Mouse (Mus musculus) lung, postnatal 4 days (tissue): ENCODE measurements around the gene Slc4a2.

Experiments
- DNase-seq, 2 experiments: peaks; one replicate each; pipeline ENCODE4 v3.0.0; 2021

The Slc4a2 gene

DNA sequence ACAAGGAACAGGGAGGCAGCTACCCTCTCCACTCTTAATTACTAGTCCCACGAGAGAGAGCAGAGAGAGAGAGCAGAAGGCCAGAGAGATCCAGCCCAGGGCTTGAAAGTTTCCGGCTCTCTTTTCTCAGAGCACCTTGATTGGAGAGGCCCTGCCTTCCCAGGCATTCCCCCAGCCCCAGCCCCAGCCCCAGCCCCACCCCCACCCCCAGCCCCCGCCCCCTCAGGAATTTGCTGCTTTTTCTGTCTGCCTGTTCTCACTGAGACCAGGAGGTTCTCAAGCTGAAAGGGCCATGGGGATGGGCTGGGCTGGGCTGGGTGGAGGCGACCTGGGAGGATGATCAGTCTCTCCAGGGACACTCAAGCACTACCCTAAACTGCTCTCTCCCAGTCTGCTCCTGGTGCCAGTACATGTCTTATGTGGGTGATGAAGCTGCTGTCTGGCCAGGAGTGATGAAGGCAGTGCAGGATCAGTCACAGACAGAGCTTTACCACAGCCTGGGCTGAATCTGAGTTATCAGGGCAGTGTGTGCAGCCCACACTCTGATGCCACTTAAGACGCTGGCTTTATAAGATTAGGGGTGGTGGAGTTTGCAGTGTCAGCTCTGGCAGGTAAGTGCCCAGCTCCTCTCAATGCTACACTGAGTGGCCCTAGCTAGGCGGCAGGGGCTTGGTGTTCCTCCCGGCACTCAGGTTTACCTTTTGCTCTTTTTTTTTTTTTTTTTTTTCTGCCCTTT, 49.4 kb downstream of the Slc4a2 start:
- peak in 1 of 2 experiments; percentile 61 for DNase-seq

DNA sequence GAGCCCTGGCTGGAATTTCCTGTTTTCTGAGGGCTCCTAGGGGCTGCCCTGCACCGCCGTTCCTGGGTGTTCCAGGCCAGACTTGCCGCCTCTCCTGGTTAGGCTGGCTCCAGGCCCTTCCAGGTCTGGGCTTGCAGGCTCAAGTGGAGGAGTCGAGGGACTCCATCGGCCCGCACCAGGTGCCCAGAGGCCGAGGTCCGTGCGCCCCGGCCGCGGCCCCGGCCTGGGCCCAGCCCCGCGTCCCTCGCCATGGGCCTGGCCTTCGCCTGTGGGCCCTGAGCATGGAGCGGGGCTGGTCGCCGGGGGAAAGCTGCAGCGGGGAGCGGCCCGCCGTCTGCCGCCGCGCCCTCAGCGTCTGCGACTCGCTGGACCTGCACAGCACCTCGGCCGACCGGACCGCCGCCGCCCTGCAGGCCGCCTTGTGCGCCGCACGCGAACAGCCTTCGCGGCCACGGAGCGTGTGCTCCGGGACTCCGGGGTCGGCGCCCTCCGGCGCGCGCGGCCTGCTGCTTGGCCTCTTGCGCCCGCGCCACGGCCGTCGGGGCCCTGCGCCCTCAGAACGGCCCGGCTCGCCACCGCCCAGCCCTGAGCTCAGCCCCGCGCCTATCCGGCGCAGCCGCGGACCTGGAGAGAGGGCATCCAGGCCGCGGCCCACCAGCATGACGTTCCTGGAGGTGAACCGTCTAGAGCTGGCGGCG, 50.5 kb downstream of the Slc4a2 start:
- DNase-seq = peak; percentile 74 to 89

DNA sequence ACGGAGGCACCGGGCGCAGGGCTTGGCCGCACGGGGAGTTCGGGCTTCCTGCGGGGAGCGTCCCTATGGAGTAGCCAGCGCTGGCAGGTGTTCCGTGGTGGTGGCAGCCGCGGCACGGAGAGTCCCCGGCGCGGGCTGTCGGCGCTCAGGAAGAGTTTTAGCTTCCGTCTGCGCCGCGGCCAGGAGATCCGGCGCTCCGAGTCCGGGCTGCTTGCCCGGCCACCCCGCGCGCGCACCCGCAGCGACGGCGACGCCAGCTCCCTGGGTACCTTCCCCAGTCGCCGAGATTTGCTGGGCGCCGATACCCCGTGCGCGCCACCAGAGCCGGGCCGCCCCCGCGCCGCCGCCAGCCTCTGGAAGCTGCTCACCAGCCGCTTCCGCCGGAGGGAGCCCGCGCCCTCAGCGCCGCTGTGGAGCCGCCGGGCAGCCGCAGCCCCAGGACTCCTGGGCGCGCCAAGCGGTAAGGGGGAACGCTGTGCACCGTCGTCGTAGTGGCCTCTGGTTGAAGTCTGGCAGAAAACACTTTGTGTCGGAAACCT, 51.2 kb downstream of the Slc4a2 start:
- peak; percentile 65 to 72 for DNase-seq

DNA sequence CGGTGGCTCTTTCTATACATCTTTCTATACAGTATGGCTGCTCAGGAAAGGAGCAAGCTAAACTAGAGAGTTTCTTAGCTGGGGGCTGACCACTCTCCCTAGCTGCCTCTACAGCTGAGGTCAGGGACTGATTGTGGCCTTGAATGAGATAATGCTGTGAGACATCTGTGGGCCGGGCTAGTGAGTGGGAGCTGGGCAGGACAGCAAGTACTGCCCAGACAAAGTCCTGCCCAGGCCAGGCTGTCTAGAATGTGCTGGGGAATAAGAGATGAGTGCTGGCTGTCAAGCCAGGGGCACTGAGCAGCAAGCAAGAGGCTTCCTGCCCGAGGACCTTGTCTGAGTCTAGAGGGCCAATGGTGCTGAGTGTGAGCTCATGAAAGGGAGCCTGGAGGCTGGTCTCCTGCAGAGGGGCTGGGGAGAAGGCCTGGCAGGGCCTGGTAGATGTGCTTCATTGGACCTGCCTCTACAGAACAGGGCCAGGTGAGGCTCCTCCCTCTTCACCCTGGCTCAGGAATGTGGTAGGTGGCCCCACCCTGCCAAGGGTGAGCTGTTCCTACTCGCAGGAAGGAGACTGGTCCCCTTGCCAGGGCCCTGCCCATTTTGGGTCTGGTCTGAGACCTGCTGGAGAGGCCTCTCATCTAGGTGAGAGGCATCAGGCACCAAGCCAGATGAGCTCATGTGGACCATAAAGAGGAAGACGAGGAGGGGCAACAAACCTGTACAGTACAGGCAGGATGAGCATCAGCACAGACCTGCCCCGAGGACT, 52.0 kb downstream of the Slc4a2 start:
- DNase-seq = peak; percentile 85 to 95

DNA sequence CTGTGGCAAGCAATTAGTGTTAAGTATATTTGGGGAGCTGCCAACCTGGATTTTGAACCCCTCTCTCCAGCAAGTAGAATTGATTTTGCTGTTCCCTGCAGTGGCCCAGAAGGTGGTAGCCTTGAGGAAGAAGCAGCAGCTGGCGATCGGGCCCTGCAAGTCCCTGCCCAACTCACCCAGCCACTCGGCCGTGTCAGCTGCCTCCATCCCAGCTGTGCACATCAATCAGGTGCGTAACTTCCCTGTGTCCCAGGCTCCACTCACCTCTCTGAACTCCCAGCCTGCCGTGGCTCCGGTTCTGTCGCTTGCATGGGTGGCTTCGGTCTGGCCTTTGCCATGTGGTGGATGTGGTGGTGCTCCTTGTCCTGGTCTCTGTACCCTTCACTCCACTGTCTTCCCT, 54.3 kb downstream of the Slc4a2 start:
- no peak for DNase-seq

DNA sequence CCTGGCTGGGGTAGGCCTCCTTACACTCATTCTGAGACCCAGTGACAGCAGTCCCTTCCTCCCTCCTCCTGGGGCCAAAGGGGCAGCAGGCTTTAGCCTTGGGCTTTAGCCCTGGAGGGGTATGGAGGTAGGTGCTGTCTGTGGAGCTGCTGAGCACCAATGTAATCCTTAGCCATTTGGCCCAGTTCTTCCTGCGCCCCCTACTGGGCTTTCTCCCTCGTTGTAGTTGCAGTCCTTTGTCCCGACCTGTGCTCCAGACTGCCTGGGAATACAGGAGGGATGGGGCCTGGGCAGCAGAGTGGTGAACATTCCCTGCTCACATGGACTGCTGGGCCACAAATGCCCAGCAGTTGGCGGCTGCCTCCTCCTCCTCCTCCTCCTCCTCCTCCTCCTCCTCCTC, 58.0 kb downstream of the Slc4a2 start:
- DNase-seq = peak; percentile 69 to 79

DNA sequence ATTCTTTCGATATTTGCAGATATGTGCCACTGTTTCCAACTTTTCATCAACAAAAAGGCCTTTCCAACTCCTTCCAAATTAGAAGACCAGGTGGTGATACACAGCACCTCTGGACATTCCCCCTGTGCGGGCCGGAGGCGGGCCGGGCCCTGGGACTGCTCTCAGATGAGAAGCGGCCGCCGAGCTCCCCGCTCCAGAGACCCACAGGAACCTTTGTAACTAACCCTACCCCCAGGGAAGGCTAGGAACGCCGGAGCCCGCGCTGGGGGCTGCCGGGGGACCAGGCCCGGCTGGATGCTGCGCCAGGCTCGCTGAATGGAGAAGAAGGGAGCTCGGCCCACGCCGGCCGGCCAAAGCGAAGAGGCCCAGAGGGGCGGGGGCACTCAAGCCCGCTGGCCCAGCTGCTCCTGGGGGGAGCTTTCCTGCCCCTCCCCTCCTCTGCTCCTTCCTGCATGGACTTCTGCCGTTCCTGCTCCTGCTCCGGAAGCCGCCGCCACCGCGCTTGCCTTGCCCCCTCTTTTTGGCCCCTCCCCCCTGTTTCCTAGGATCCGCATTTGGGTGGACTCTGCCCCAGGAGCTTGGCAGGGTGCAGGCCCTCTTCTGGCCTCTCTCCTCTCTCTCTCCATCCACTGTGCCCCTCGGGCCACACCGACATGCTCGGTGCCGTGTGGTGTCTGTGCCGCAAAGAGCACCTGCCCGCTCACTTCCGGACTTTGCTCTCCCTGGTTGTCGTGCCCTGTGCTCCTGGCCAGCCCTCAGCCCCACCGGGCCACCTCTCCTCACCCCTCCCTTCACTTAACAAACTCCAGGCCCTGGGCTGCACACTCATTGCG, 58.8 kb downstream of the Slc4a2 start:
- DNase-seq = no peak

DNA sequence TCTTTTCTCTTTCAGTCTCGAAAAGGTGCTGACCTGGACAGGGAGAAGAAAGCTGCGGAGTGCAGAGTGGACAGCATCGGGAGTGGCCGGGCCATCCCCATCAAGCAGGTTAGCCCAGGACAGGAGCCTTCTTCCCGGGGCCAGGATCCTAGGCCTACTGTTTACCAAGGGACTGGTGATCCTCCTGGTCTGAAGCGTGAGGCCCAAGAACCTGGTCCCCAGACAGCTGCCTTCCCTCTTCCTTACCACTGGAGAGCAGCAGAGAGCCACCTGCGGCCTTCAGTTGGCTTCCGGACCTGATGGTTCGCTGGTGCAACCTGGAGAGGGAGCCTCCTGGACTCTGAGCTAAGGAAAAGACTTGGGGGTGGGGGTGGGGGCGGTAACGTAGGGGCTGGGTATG, 59.7 kb downstream of the Slc4a2 start:
- peak; percentile 74 to 76 for DNase-seq

DNA sequence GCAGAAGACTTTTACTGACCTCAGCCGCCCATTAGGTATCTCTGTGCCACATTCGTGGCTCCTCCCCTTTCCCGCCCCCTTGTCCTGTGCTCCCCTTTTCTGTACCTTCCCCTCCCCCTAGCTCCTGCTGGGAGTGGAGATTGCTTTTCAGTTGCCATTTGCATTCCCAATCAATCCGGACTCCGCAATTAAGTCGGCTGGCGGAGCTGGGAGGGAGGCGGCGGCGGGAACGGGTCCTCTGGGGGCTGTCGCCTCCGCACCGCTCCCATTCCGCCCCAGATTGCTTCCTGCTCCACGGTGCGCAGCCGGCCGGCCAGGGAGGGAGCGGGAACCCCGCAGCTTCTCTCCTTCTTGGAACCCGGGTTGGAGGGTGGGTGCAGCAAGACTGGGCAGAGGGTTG, 61.3 kb downstream of the Slc4a2 start:
- DNase-seq = no peak

DNA sequence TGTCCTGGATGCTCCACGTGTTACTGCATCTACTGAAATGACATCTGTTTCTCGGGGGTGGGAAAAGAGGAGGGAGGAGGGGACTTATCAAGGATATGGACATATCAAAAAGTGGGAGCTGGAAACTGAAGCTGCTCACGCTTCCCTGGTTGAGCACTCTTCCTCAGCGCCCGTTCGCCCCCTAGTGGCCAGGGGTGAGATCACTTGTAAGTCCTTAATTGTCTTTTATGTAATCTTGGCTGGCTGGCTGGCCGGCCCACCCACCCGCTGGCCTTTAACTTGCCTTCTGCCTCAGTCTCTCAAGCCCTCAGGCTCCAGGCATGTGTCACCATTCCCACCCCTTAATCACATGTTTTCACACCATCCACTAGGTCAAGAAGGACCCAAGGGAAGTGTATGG, 62.5 kb downstream of the Slc4a2 start:
- DNase-seq = peak; percentile 83 to 88

DNA sequence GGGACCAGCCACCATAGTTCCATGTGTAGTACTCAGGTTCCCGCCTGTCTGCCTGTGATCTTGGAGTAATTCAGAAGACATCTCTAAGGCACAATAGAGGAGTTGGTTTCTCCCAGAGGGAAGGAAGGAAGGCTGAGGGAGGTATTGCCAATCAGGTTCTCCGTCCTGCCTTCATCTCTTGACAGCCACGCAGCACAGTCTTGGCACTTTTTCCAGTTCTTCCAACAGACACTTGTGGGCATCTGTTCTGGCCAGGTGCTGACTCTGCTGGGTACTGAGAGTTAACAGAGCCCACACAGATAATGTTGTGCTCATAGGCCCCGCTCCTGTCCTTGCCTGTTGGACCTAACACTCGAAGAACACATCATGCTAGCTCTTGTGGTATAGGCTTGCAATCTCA, 63.1 kb downstream of the Slc4a2 start:
- no peak for DNase-seq

DNA sequence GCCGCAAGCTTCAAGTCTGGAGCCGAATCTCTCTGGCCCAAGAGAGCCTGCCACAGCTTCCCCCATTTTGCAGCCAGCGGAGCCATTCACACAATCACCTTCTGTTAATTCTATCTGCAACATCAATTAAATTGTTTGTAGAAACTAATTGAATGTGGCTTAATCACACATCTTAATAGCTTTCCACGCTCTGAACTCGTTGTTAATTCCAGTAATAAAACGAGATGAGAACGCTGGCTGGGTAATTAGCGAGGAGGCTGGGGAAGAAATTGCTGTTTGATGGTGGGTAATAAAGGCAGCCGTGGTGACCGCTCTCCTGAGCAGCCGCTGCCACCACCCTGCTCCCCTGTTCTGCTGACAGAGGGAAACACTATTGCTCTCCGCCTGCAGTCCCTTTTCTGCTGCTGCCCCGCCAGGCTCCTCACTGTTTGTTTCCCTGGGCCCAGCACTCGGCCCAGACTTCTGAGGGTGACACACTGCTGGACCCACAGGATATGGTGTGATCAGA, 66.8 kb downstream of the Slc4a2 start:
- DNase-seq = no peak
